Mouse (Mus musculus) left cerebral cortex, postnatal 14 days (tissue): ENCODE measurements around the gene Olfr1039. TPM values are rescaled to one million over a fixed set of nuclear protein-coding genes. Genes with fewer than 3 reads are reported as not detected.
"Not testable (repeated sequence)": the region's sequence is repeated elsewhere in the genome, so short reads cannot be mapped to it uniquely, and the experiment has no call there.

Source experiments
- DNase-seq, 2 experiments: peaks; one replicate each; pipeline ENCODE4 v3.0.0; 2021 to 2022; ENCODE audit warnings: low spot score in 2 of 2, mixed read lengths in 1 of 2
- intact Hi-C: fragments of 180-260 bp; cut with DNase I; formaldehyde crosslinking; loops from one replicate; pipeline ENCODE4 v1.15.1; 2025
- long read RNA-seq, 2 experiments: library from polyadenylated mRNA; stranded (forward); transcript quantifications; one replicate each; pipeline ENCODE4 v2.0.0; 2021
- total RNA-seq, 2 experiments: library from RNA; stranded (reverse); gene quantifications; 2 replicates each; pipeline ENCODE4 v1.2.3; 2021

Gene Olfr1039
- not detected for total RNA-seq
- long read RNA-seq, experiment 1, result 0 reads
- long read RNA-seq, experiment 2, result 0 reads

DNA sequence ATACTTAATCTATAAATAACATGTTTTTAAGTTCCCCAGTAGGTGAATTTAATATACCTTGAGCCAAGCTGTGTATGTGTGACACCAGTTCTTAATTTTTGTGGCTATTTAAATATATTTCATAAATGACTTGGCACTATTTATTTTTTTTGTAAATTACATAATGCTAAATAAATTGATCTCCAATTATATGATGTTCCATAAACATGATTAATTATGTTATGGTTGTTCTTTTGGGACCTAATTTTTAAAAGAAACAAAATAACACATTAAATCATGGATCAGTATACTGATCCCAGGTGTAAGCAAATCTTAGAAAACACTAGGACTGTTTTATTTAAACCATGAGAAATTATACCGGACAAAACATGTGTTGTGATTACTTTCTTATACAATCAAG is at the start of gene Olfr1039:
Gene Olfr1039, minus strand, starts transcription at position 101 of the 400 bp plus-strand sequence.
- no peak for DNase-seq
- intact Hi-C loops, result no loop called here

DNA sequence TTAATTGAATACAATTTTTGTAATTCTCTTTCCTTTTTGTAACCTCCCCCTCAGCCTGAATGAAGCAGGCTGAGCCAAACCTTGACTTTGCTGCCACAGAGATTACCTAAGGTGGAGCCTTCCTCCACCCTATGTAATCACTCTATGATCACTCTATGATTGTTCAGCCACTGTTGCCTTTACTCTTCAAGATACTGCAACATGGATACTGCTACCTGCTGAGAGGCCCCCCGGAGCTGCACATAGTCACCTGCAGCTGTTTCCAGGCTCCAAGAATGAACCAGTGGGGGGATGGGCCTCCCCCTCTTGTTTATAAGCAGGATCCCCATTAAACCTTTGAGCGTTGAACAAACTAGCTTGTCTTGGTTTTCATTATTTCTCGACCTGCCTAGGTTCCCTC is 44.2 kb upstream of the Olfr1039 start:
- intact Hi-C loops, result no loop called here
- no peak for DNase-seq

DNA sequence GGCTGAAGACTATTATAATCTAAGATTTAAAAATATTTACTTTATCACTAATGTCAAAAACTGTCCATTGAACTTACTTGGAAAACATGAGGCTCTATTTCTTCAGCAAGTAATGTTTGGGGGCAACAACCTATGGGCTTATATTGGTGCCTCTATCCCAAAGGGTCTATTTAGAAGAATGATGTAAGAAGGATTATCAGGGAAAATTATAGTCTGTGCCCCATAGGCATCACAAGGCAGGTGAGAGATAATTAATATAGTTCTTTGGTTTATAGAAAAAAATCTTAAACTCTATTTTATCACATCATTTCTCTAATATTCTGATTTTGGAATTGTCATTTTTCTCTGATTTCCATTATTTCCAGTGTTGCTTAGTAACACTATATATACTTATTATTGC is 42.0 kb upstream of the Olfr1039 start, which contains the start of gene Olfr1044:
Gene Olfr1044, minus strand, starts transcription at position 101 of the 400 bp plus-strand sequence.
- DNase-seq, result no peak
- intact Hi-C loops, result no loop called here

DNA sequence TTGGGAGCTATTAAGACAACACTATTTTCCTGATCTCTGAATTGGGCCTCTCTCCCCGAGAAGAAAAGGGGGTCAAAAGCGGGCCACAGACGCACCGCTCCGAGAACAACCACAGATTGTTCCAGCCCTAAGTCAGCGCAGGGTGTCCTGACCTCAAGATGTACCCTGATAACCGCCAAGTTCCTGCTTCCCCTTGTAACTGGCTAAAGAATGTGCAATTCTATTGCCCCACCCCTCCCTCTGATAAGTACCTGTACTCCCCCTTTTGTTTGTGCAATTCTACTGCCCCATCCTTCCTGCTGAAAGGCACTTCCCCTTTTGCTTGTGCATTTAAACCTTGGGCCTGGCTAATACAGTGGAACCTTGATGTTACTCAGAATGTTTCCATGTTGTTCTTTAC is 39.7 kb upstream of the Olfr1039 start:
- DNase-seq, intact Hi-C loops: not testable (repeated sequence)

DNA sequence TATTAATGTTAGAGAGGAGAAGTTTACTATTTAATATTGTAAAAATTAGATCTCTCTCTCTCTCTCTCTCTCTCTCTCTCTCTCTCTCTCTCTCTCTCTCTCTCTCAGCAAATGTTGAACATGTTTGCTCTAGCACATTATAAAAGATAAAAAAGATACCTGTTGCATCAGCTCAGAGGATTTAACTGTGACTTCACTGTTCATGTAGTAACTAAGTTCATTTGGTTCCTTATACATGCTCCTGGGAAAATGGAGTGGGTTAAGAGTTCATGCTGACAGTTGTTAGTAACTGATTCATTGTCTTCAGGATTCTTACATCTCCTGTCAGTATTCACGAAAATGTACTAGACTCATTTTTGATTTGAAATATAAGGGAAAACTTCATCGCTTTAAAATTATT is 31.7 kb upstream of the Olfr1039 start, which contains the start of gene Olfr1043:
Gene Olfr1043, minus strand, starts transcription at position 101 of the 400 bp plus-strand sequence.
- no peak for DNase-seq
- intact Hi-C loops, result no loop called here

DNA sequence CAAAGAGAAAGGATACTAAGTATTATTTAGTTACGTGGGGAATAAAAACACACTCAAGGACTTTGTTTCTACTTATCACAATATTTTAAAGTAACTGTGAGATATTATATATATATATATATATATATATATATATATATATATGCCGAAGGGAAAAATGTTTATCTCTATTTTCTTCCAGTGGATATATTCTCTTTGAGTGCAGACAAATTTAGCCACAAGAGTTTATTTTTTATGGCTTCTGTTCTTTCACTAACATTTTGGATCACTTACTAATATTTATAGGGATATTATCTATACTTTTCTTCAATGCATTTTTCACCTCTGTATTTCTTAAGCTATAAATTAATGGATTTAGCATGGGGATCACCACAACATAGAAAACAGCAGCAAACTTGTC is 26.0 kb upstream of the Olfr1039 start, which contains the start of gene Olfr1042:
Gene Olfr1042, minus strand, starts transcription at position 101 of the 400 bp plus-strand sequence.
- DNase-seq, result no peak
- intact Hi-C loops, result no loop called here

DNA sequence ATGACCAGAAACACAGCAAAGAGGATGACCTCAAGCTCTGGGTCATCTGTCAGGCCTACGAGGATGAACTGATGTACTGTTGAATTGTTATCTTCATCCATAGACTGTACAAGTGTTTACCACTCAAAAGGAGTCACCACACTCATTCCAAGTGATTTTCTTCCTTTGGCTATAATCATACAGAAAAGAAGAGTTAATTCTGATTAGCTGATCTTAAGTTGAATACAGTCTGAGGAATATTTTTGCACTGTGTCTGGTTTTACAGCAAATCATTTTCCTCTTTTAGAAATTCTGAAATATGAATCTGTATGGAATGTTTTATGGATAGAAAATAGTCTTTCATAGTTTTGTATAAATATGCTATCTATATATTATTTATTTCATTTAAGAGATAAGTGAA is 10.9 kb upstream of the Olfr1039 start, which contains the start of gene Olfr1040:
Gene Olfr1040, minus strand, starts transcription at position 101 of the 400 bp plus-strand sequence.
- DNase-seq, result no peak
- intact Hi-C loops, result no loop called here

DNA sequence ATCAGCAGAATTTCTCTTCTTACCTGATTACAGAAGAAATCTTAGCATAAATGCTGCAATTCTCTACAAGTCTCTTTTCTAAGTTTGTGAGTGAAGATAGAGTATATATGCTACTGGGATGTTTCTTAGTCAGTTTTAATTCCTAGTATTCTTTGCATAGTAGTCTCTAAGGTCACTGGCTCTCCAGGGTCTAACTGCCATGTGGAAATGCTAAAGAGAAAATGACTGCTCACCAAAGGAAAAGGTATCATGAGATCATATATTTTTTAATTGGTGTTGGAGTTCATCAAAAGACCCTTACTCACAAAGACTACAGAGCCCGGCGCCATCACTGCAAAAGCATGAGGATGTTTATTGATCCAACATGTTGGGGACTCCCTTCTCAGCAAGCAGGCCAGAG is 48.4 kb downstream of the Olfr1039 start, which contains the start of gene Olfr1037:
Gene Olfr1037, minus strand, starts transcription at position 101 of the 400 bp plus-strand sequence.
- DNase-seq, result no peak
- intact Hi-C loops, result no loop called here

DNA sequence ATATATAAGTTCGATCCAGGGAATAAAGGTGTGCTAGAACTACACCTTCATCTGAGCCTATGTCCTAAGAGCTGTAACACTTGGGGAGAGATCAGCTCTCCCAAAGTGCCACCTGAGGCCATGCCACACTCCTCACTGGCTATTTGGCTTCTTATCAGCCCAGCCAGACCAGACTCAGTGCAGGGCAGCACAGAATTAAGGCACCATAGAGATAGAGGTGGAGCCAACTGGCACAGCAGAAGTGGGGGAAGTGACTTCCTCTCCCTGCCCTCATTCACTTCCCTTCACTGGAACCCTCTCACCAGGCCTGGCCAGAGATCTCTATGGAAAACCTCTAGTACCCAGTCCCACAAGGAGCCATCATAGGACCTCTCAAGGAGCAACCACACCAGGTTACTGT is 55.2 kb downstream of the Olfr1039 start:
- intact Hi-C loops, DNase-seq: not testable (repeated sequence)

Other genes starting within 250 kb of the Olfr1039 start
- not detected for gene Olfr1024, start 230.9 kb downstream of the Olfr1039 start, total RNA-seq
- not detected for gene Olfr1025-ps1, start 220.7 kb downstream of the Olfr1039 start, total RNA-seq
- gene Olfr1026, start 214.4 kb downstream of the Olfr1039 start, total RNA-seq, result not detected
- not detected for gene Olfr1028, start 185.5 kb downstream of the Olfr1039 start, total RNA-seq
- gene Olfr1029, start 162.0 kb downstream of the Olfr1039 start, total RNA-seq, result not detected
- gene Olfr1030, start 156.7 kb downstream of the Olfr1039 start, total RNA-seq, result not detected
- gene Olfr1031, start 145.6 kb downstream of the Olfr1039 start, total RNA-seq, result not detected
- not detected for gene Olfr1032, start 130.4 kb downstream of the Olfr1039 start, total RNA-seq
- gene Olfr1033, start 115.3 kb downstream of the Olfr1039 start, total RNA-seq, result not detected
- not detected for gene Olfr1034, start 90.1 kb downstream of the Olfr1039 start, total RNA-seq
- gene Olfr1036, start 61.9 kb downstream of the Olfr1039 start, total RNA-seq, result not detected
- gene Olfr1037, start 48.5 kb downstream of the Olfr1039 start, total RNA-seq, result not detected
- gene Olfr1040, start 10.8 kb upstream of the Olfr1039 start, total RNA-seq, result not detected
- not detected for gene Olfr1042, start 25.9 kb upstream of the Olfr1039 start, total RNA-seq
- gene Olfr1043, start 31.6 kb upstream of the Olfr1039 start, total RNA-seq, result not detected
- not detected for gene Olfr1044, start 41.9 kb upstream of the Olfr1039 start, total RNA-seq
- not detected for gene Olfr52, start 49.8 kb upstream of the Olfr1039 start, total RNA-seq
- gene Olfr1045, start 67.1 kb upstream of the Olfr1039 start, total RNA-seq, result not detected
- not detected for gene Olfr1046, start 83.4 kb upstream of the Olfr1039 start, total RNA-seq
- gene Olfr1047, start 95.5 kb upstream of the Olfr1039 start, total RNA-seq, result not detected
- not detected for gene Olfr1048, start 104.4 kb upstream of the Olfr1039 start, total RNA-seq
- not detected for gene Olfr1049, start 122.4 kb upstream of the Olfr1039 start, total RNA-seq
- gene Olfr1051, start 143.2 kb upstream of the Olfr1039 start, total RNA-seq, result not detected
- gene Olfr1052, start 156.5 kb upstream of the Olfr1039 start, total RNA-seq, result not detected
- gene Olfr1053, start 179.4 kb upstream of the Olfr1039 start, total RNA-seq, result not detected
- not detected for gene Olfr1054, start 199.5 kb upstream of the Olfr1039 start, total RNA-seq
- not detected for gene Olfr1055, start 214.4 kb upstream of the Olfr1039 start, total RNA-seq
- not detected for gene Olfr1056, start 226.5 kb upstream of the Olfr1039 start, total RNA-seq
- gene Olfr1057, start 242.5 kb upstream of the Olfr1039 start, total RNA-seq, result not detected